Mouse (Mus musculus) stomach, postnatal 0 days (tissue): ENCODE measurements around the gene Nup210l.

Source experiments
- CTCF ChIP-seq: IDR thresholded peaks from 2 replicates; pipeline ENCODE4 v1.5.1; 2016; ENCODE audit warnings: antibody characterized with exemption, low read depth, mild to moderate bottlenecking, moderate library complexity
- EP300 ChIP-seq: optimal IDR thresholded peaks from 2 replicates; pipeline ENCODE3; 2016; ENCODE audit warnings: antibody characterized with exemption

DNA sequence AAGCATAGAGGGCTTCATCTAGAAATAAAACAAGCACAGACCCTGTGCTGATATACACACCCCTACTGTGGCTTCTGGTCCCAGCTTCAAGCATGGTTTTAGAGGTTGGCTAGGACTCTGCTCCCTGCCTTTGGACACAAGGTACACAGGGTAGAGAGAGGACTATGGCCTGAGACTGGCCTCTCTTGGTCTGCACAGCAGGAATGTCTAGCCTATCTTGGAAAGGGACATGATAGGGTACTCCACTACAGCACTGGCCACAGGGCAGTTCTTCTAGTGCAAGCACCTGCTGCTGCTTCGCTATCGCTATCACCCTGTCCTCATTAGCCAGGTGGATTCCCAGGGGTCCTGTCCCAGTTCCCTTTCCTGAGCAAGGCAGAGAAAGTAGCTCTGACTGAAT is 137.3 kb downstream of the Nup210l start:
- TF ChIP-seq CTCF, result no peak
- no peak for TF ChIP-seq EP300
